Mouse (Mus musculus) erythroid progenitor cell, adult 5-6 weeks (primary cell): Measurements from ENCODE around the gene Serpina3i. TPM values are rescaled to one million over a fixed set of nuclear protein-coding genes. Genes with fewer than 3 reads are reported as not detected.
"Not testable (repeated sequence)": the region's sequence is repeated elsewhere in the genome, so short reads cannot be mapped to it uniquely, and the experiment has no call there.

Experiments
- ATAC-seq: replicated peaks from 2 replicates; pipeline ENCODE4 v1.8.0; 2016; ENCODE audit warnings: moderate number of reproducible peaks, mild to moderate bottlenecking, moderate TSS enrichment, inconsistent platforms; ENCODE audit not compliant: poor library complexity, low FRiP score, severe bottlenecking
- total RNA-seq, 2 experiments: library from RNA; stranded (forward) in 1 of 2; stranded (reverse) in 1 of 2; fragments of 150-400 nt in 1 of 2; fragments of 186-747, 209-891 nt in 1 of 2; gene quantifications; 2 replicates each; pipeline versions ENCODE4 v1.2.3 to v1.2.4; 2015 to 2017; ENCODE audit warnings: low replicate concordance in 2 of 2

The Serpina3i gene
- total RNA-seq (2015; ENCODE audit: low replicate concordance), result not detected in 2 replicates
- not detected in 2 replicates for total RNA-seq (2017; ENCODE audit: low replicate concordance)

- no peak for ATAC-seq
These were observed at the start of gene Serpina3i for GRCm38 (mm10) chr12:104262863-104263262. Gene Serpina3i, plus strand, starts transcription at chr12:104263122.

- no peak for ATAC-seq
These were observed 49.1 kb upstream of the Serpina3i start for GRCm38 (mm10) chr12:104213689-104214444.

GRCm38 (mm10) chr12:104214445-104214753 is 48.5 kb upstream of the Serpina3i start, which contains the start of gene Serpina3f:
Gene Serpina3f, plus strand, starts transcription at chr12:104214544.
- ATAC-seq, result no peak

- ATAC-seq, result no peak
These were observed 47.7 kb upstream of the Serpina3i start for GRCm38 (mm10) chr12:104215249-104215648.

- no peak for ATAC-seq
These were observed 41.3 kb upstream of the Serpina3i start for GRCm38 (mm10) chr12:104221616-104222015.

GRCm38 (mm10) chr12:104223690-104224089 is 39.2 kb upstream of the Serpina3i start:
- ATAC-seq, result no peak

- no peak for ATAC-seq
These were observed 38.2 kb upstream of the Serpina3i start for GRCm38 (mm10) chr12:104224598-104225300.

- no peak for ATAC-seq
These were observed 32.2 kb upstream of the Serpina3i start for GRCm38 (mm10) chr12:104230762-104231161.

GRCm38 (mm10) chr12:104235915-104236314 is 27.0 kb upstream of the Serpina3i start, which contains the start of gene Serpina3g:
Gene Serpina3g, plus strand, starts transcription at chr12:104236245.
- ATAC-seq, result no peak

- not testable (repeated sequence) for ATAC-seq
These were observed 24.9 kb upstream of the Serpina3i start for GRCm38 (mm10) chr12:104238048-104238447.

GRCm38 (mm10) chr12:104243307-104243706 is 19.6 kb upstream of the Serpina3i start:
- no peak for ATAC-seq

GRCm38 (mm10) chr12:104245092-104245491 is 17.8 kb upstream of the Serpina3i start:
- ATAC-seq, result no peak

- no peak for ATAC-seq
These were observed 17.3 kb upstream of the Serpina3i start for GRCm38 (mm10) chr12:104245595-104245994.

GRCm38 (mm10) chr12:104247553-104248002 is 15.3 kb upstream of the Serpina3i start:
- no peak for ATAC-seq

- ATAC-seq, result no peak
These were observed 14.7 kb upstream of the Serpina3i start for GRCm38 (mm10) chr12:104248231-104248630.

- no peak for ATAC-seq
These were observed 1.9 kb upstream of the Serpina3i start for GRCm38 (mm10) chr12:104261041-104261440.

GRCm38 (mm10) chr12:104266374-104266773 is 3.5 kb downstream of the Serpina3i start:
- ATAC-seq, result no peak

GRCm38 (mm10) chr12:104278216-104279055 is 15.5 kb downstream of the Serpina3i start:
- ATAC-seq, result no peak

- no peak for ATAC-seq
These were observed 16.1 kb downstream of the Serpina3i start for GRCm38 (mm10) chr12:104279056-104279435.

GRCm38 (mm10) chr12:104283380-104283779 is 20.5 kb downstream of the Serpina3i start:
- ATAC-seq, result no peak
